Mouse (Mus musculus) adrenal gland, adult 8-10 months (tissue): Measurements from ENCODE around the gene Igsf3. TPM values are rescaled to one million over a fixed set of nuclear protein-coding genes. Genes with fewer than 3 reads are reported as not detected.

Experiments used
- DNase-seq: peaks from one replicate; pipeline ENCODE4 v3.0.0; 2022
- total RNA-seq, 4 experiments: library from RNA; stranded (reverse); gene quantifications; 2 replicates each; pipeline ENCODE4 v1.2.4; 2022

The Igsf3 gene
- total RNA-seq, 4 experiments from 2014 or later = 4.5 to 11.8 (median 8.2) TPM

DNA sequence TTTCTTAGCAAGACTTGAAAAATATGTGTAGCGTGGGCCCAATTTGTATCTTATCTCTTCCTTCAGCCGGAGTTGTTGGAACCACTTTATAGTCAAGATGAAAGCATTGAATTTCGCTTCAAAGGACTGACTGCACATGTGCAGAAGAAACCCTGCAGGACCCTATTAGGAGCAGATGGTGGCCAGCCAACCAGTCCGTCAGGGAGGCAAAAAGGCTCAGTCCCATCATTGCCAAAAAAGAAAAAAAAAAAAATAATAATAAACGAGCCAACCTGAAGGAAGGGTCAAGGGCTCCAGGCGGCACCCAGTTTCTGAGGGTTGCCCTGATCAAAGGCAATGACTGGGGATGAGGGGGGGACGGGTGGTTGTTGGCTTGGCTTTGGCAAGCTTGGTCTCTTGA, 83.7 kb downstream of the Igsf3 start:
- no peak for DNase-seq

DNA sequence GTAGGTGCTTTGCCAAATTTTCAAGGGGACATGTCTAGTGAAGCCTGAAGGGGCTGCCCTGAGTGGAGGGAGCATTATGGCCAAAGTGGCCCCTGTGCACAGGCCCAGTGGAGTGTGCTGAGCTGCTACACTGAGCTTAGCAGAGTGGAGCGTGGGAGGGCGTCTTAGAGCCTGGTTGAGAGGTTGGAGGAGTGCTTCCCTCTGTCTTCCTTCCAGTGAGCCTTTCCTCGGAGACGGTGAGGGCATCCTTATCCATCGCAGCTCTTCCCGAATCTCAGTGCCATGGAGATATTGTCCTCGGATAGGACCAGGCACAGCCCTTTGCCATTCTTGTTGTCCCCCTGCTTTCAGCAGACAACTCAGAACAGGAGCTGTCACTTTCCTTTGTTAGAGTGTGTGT, 84.2 kb downstream of the Igsf3 start:
- DNase-seq = no peak

DNA sequence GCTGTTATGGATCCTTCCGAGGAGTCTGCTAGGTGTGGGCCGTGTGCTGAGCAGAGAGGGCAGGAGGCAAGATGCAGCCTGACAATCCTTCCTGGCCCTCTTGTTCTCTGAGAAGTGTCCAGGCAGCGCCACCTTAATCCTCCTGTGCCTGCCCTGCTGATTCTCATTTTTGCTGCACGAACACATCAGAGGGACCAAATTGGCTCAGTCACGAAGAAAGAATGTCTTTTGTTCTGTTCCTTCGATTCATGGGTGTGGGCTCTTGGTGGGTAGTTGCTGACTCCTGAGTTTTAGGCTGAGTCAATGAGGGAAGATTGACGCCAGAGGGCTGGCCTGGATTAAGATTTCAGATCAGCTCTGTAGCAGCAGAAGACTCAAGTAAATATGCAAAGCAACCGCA, 84.9 kb downstream of the Igsf3 start:
- no peak for DNase-seq

DNA sequence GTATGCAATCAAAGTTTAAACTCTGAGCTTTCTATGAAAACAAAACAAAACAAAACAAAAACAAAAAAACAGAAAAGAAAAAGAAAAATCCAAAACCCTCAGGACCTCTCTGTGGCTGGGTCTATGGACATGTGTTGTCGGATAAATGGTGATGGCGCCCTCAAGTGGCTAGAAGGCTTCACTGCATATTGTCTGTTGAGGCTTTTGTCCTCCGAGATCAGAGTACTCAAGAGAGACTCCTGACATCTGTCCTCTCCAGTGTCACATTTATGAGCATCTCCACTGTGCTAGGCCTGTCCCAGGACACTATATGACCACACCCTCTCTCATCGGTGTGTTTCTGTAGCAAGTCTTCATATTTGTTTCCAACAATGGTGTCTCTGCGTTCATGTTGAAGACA, 85.4 kb downstream of the Igsf3 start:
- DNase-seq = peak; percentile 55

DNA sequence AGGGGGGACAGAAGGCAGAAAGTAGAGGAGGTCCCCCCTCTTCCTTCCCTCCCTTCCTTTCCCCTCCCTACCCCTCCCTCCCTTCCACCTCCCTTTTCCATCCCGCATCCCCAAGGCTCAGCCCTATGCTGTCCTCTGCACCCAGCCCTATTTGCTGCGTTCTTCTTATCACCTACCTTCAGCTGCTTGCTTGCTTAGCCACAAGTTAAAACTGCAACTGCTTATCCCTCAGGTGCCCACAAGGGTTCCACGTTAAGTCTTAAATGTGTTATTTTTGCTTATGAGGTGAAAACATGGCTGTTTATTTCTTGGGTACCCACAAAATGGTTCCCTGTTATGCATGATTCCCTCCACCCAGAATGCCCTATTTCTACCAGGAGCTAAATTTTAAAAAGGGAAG, 86.6 kb downstream of the Igsf3 start:
- DNase-seq = no peak

DNA sequence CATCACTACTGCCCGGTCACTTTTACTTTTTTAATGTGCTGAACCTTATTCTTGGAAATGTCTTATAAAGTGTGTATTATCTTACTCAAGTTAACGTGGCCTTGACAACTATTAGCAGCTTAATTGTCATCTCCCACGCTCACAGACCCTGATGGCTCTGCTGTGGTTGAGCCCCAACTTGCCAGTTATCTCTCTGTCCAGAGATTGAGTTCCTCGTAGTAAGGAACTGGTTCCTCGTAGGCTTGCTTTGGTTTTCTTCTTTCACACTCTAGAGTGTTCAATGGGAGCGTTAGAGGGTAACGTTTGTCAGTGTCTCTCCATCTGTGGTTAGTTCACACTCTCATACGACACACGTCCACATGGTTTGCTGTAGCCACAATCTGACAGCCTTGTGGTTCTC, 92.8 kb downstream of the Igsf3 start:
- DNase-seq = no peak

DNA sequence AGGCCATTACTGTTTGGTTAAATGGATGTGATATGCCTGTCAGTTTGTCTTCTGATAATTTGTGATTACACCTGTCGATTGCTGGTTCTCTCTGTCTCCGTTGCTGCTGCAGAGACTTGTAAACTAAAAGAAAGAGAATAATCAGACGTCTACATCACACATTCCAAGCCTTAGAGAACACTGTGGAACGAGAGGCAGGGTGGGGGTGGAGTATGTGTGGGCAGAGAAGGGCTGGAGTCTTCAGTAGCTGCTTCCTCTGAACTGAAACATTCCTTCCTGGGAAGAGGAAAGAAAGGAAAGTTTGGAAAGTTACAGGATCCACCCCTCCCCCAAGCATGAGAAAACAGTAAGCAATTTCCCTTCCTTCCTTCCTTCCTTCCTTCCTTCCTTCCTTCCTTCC, 95.0 kb downstream of the Igsf3 start:
- no peak for DNase-seq

DNA sequence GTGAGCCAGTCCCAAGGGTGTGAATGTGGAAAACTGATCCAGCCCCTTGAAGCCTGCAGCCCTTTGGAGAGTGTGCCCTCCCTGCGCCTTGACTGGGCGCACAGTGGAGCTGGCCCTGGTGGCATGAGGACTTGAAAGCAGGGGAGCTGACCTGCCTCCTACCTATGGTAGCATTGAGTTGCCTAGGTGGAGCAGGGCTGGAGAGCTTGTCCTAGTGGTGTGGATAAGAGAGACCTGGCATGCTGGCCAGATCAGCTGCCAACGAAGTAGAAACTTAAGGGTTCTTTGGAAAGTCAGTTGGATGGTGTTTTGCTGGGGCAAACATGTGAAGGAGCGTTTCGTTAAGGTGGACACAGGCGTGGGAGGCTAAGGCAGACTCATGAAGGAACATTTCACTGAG, 105.1 kb downstream of the Igsf3 start:
- DNase-seq = no peak

DNA sequence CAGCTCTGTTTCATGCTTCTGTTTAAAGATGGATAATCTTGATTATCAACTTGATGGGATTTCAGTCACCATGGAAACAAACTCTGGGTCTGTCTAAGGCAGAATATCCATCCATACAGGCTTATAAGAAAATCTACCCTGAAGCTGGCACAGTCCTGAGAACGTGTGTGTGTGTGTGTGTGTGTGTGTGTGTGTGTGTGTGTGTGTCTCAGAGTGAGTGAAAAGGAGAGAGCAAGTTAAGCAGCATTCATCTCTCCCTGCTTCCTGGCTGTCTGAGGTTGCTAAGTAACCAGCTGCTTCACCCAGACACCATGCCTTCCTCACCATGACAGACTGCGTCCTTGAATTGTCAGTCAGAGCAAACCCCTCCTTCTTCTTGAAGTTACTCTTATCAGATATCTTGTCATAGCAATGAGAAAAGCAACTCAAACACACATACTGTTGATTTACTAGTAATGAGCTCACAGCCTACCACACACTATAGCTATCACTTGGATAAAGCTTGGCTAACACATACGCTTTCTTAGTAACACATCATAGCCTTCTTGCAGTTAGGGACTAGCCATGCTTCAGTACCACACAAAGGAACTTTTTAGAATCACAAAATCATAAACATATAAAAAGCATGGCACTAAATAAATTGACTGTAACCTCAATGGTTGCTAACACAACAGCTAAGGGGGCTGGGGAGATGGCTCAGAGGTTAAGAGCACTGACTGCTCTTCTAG, 106.5 kb downstream of the Igsf3 start:
- DNase-seq = no peak

DNA sequence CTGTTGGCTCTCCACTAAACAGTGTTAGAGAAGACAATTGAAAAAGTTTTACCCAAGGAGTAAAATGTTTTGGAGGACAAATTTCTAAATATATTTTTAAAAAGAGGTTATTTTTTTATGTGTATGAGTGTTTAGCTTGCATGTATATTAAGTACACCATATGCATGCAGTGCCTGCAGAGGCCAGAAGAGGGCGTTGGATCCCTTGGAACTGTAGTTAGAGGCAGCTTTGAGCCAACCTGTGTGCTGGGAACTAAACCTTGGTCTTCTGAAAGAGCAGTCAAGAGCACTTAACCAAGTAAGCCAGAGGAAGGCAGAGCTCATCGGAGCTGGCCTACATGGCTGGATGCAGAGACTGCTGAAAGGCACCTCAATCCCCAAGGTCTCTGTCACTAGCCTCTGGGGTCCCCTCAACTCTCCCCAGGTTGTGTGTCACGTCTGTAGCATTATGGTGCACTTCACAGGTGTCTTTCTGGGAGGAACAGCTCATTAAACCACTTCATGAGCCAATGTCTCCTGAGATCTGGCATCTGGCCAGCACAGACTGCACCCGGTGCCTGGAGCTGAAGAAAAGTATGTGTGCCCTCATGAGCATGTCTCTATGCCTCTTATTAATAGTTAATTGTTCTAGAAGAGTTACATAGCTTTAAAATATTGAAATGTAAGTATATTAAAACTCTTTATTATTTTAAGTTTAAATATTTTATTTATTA, 109.3 kb downstream of the Igsf3 start:
- DNase-seq = no peak

DNA sequence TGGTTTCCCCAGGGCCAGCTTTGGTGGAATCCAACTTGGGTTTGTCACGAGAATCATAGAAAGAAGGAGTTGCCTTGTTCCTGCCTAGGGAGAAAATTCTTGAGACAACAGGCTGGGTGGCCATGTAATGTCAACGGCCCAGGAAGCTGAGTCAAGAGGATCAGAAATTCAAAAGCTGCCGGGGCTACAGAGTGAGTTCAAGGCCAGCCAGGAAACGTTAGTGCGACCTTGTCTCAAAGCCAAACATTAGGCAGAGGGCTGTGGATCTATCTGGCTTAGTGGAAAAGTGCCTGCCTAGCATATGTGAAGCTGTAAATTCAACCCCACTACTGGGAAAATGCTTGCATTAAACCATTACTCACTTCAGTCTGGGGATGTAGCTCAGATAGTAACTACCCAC, 110.6 kb downstream of the Igsf3 start:
- DNase-seq = peak; percentile 46

DNA sequence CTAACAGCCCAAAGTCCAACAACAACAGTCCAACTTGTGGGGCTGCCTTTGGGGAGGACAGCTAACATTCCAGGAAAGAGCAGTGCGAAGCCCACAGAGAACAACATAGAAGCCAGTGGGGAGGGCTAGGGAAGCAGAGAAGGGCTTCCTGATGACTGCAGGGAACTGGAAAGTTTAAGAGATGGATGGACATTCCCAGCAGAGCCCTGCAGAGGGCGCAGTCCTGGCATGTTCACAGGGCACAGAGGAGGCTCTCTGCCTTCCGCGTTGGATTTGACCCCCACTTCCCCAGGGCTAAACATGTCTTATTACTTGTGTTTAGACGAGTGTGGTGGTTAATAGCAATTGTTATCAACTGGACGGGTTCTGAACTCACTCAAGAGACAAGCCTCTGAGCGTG, 111.3 kb downstream of the Igsf3 start:
- DNase-seq = no peak

DNA sequence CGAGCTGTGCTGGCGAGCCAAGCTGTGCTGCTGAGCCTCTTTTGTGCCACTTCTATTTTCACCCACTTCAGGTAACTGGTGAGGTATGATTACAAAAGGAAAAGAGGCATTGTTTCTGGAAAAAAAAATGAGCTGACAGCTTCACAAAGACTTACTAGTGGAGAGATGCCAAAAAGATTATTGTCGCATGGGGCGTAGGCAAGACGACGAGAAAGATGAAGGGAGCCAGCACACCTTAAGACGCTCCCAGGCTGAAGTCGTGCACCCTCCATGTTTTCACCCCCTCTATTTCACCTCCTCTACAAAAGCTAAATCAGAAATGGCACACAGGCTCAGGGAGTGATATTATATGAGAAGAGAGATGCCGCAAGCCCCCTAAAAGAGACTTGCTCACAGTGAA, 113.6 kb downstream of the Igsf3 start:
- DNase-seq = no peak

DNA sequence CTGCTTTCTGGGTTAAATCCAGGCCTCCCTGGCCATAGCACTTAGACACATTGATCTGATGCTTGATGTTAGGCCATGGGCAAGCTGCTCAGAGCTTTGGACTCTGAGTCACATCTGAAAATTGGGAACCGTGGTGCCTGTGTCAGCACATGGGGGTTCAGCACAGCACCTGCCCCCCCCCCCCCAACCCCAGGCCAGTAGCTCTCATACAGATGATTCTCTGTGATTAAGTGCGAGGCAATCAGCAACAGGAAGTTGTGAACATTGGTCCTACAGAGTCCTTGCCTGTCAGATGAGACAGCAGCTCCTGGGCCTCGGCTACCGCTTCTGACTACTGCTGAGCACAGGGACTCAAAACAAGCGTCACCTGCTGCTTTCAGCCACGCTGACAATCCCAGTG, 116.0 kb downstream of the Igsf3 start:
- no peak for DNase-seq

DNA sequence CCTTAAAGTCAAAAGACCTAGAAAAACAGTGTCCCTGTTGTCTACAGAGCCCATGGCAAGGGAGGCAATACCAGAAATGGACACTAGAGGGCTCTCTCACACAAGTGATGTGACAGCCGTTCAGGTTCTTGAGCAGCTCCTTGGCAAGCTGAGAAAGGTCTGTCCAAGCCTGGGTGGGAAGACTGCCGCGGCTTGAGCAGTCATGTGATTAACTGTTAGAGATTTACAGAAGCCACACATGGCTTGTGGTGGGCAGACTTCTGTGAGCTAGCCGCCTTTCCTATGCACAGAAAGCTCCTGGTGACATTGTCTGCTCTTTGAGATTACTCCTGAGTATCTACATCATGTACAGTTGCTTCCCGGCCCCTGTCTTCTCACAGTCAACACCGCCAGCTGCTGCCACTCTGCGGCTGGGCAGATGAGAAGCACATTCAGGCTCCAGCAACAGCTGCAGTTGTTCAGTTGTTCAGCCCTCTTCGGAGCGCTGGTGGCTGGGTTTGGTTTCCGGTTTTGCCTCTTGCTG, 117.1 kb downstream of the Igsf3 start:
- DNase-seq = peak; percentile 69

DNA sequence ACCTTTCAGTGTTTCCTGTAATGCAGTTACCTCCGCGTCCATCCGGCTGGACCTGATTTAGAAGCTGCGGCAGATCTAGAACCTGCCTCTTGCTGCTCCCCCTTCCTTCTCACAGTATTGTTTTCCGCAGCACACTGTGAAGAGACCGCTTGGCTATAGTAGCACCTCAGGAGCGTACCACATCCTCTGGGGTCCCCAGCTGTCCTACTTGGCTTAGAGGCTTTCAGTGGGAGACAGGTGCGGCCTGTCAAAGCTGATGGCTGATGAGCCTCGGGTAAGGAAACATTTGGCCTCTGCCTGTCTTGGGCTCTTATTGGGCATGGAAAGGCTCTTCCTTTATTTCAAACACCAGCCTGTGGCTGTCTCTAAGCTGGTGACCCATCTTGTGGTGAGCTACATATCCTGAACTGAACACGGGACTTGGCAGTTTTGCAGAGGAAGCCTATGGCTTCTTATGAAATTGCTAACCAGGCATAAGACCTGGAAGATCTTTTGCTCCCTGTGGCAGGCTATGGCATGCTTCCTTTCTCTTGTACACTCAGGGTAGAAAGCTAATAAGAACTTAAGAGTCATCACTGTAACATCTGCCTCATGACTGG, 120.6 kb downstream of the Igsf3 start:
- no peak for DNase-seq

DNA sequence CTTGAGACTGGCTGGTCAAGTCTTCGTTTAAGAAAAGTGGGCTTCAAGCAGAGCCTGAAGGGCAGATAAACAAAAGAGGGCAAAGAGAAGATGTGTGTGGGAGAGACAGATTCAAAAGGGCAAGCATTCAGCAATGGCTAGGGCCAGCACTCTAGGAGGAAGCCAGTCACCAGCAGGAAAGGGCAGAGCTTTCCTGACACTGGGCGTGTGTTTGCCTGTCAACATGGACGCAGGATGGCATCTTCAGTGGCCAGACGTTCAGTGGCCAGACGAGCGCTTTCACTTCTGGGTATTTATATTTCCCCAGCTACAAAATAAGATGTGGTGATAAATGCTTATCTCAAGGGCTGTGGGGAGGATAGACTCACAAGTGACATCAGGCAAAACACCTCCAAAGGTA, 123.0 kb downstream of the Igsf3 start:
- no peak for DNase-seq

DNA sequence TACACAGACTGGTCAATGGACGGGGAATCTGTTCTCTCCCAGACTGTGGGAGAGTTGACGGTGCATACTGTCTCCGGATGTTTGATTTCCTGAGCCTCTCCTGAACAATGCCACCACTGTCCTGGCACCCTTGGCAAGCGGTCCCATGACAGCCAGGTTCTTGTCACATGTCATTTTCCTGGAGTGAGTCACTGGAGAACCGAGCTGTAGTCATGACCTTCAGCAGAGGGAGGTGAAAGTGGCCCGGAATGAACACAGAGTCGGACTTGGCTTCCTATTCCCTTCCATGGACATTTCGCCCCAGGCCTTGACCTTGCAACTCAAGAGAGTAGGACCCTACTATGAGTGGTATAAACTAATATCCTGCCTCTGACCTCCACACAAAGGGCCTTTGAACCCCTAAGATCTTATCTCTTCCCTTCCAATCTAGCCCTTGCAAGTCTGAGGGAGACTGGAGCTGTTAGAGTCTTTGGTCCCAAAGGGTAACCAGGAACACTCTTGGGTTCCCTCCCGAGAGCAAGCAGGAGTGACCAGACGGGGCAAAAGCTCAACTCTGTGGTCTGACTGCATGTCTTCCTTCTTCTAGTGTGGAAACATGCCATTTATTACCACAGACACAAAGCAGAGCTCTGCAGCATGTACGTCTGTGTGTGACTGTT, 123.6 kb downstream of the Igsf3 start:
- peak; percentile 71 for DNase-seq

DNA sequence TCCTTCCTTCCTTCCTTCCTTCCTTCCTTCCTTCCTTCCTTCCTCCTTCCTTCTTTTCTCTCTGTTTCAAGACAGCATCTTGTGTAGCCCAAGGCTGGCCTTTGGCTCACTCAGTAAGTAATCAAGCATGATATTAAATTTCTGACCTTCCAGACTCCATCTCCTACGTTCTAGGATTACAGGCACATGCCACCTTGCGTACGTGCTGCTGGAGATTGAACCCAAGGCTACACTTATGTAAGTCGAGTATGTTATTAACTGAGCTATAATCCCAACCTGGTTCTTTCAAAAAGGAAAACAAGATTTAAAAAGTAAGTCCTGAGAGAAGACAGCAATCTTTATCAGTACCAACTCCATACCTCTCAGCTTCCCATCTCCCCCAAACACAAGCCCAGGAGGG, 124.7 kb downstream of the Igsf3 start:
- DNase-seq = no peak

DNA sequence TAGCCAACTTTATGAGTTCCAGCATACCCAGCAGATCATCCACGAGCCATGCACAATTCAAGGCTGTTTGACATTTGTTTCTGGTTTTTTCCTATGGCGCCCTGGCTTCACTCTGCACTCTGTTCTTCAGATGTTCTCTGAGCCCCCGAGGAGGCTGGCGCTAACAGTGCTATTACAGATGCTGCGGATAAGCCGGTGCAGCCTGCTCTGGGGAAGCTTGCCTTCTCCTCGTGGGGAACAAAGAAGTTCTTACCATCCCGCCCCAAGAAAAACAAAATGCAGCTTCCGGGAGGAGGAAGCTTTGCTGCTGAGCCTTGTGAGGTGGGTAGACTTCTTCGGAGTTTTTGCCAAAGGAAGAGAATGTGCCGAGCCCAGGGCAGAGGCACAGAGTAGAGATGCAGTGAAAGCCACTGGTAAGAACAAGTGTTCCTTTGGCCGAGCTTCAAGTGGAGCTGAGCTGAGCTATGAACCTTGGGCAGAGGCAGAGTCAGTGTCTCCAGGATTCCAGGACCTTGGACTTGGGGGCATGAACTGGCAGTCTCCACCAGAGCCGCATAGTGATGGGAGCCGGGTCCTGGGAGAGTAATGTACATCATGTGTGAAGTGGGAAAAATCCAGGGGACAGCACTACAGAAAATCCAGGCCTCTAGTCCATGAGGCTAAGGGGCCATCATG, 125.3 kb downstream of the Igsf3 start:
- DNase-seq = no peak

DNA sequence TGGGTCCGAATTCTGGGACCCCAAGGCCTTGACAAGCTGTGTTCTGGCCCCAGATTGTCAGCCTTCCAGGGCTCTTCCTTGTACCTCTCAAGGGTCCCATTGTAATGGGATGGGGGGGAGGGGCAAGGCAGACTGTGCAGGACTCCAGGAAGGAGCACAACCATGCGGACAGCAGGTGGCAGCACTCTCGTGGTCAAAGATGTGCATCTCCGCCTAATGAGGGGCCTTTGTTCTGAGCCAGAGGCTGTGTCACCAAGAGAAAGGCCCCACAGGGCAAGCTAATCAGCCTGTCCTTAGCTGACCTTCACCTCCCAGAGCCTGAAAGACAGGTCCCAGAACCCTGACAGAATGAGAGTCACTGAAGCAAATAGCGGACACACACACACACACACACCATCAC, 129.3 kb downstream of the Igsf3 start:
- DNase-seq = peak; percentile 88

DNA sequence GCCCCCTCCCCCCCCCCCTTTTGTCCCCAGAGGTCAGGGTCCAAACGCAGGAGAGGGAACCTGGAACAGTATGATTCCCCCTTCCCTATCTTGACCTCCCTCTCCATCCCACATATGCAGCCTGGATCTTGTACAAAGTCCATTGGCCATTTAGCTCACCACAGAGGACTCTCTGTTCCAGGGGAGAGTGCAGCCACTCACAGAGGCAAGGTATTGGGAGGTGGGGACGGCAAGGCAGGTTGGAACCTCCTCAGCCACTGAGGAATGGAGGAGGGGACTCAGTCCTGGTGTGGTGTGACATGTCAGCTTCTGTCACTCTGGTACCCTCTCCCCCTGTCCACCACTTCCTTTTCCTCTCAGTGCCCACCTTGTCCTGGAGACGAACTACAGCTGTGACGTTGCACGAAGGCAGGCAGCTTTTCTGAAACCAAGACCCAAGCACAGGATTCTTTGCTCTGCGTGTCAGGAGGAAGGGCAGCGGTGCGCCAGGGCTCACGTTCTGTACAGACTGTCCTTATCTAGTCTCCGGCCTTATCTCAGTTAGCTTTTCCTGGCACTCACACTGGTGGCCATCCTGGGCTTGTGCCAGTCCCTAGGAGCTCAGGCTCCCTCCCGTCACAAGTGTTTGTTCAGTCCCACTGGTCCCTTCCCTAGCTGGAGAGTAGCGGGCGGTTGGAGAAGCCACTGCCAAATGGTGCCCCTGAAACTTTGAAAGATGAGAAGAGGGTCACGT, 130.3 kb downstream of the Igsf3 start:
- peak; percentile 87 for DNase-seq
